10 mouse cellular contexts compared by ENCODE assay signal in the genomic region with DNA sequence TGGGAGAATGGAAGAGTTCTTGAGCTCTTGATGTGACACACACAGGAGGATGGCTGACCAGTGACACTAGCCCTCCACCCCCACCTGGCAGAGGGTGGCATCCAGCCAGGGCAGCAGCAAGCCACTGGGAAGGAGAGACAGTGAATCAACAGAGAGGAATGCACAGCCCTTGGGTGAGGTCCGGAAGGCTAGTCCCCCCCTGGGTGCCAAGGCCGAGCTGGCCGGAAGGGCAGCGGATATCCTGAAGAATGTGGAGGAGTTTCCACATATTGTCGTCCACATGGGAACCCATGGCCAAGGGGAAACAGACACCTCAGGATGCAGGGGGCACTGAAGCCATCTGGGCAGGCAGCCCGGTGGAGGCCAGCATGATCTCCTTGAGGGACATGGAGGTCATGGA. TPM values are rescaled to one million over a fixed set of nuclear protein-coding genes. Genes with fewer than 3 reads are reported as not detected.
DNase-seq lines count a peak whose midpoint lies in the region; ATAC-seq and TF ChIP-seq lines count a peak whose summit lies in the region.
"Had no signal": no experiment of that assay in that cellular context is flagged by ENCODE, and none has a peak within 500 bp of the region (broad histone marks: within the 10 kb centered on the region; RNA-seq: fewer than 3 reads in every experiment).

No protein-coding gene starts in this region.

- no peak overlapping the region for H3K4me2 ChIP-seq in lung, embryonic 15.5 days
- H3K4me2 ChIP-seq in hindbrain, postnatal 0 days (ENCODE audit: low read depth, low read length): no peak overlapping the region

- 0 out of 2 replicates have a peak overlapping the region, but pooled peaks have one; percentile 15 for H3K27ac ChIP-seq in lung, embryonic 15.5 days
- no peak overlapping the region for H3K27ac ChIP-seq in hindbrain, postnatal 0 days

- H3K9me3 ChIP-seq in lung, embryonic 15.5 days: no peaks in the 10 kb centered on the region
- H3K9me3 ChIP-seq in hindbrain, postnatal 0 days (ENCODE audit: low read length): no peaks in the 10 kb centered on the region

- H3K36me3 ChIP-seq in lung, embryonic 15.5 days: no peaks in the 10 kb centered on the region
- H3K36me3 ChIP-seq in hindbrain, postnatal 0 days (ENCODE audit: insufficient read depth, low read length): no peaks in the 10 kb centered on the region

- H3K27me3 ChIP-seq in lung, embryonic 15.5 days: no peaks in the 10 kb centered on the region
- no peaks in the 10 kb centered on the region for H3K27me3 ChIP-seq in hindbrain, postnatal 0 days (ENCODE audit: insufficient read depth, low read length)

- no peaks in the 10 kb centered on the region for H3K4me1 ChIP-seq in lung, embryonic 15.5 days
- H3K4me1 ChIP-seq in hindbrain, postnatal 0 days (ENCODE audit: insufficient read depth, low read length): no peaks in the 10 kb centered on the region

- ATAC-seq in lung, embryonic 15.5 days (ENCODE audit: borderline replicate concordance, extremely low read depth, low FRiP score, low TSS enrichment): peak; percentile 47; the same call in 1 of the 2 replicates
- ATAC-seq in hindbrain, postnatal 0 days: no peak
- ATAC-seq: forebrain, embryonic 16.5 days had no signal

- peak; percentile 47 for DNase-seq in gastrocnemius, postnatal 14 days
- no peak for DNase-seq in gastrocnemius, postnatal 4 days (ENCODE audit: low spot score in 2 of 2)
- DNase-seq in adrenal gland, adult 2 months: peak; percentile 92
- DNase-seq in heart, postnatal 14 days: peak; percentile 45 to 58
- DNase-seq in hindbrain, postnatal 0 days (ENCODE audit: low spot score): no peak
- DNase-seq in frontal cortex, postnatal 25 days (ENCODE audit: low spot score in 2 of 2): no peak
- no peak for DNase-seq in layer of hippocampus, adult 11-12 months (ENCODE audit: low spot score)

- 59% methylated on average over 6 of the region's 6 CpGs for WGBS in lung, embryonic 15.5 days
- WGBS in hindbrain, postnatal 0 days: 75% methylated on average over 6 of the region's 6 CpGs

- no peak for TF ChIP-seq CTCF in hindbrain, postnatal 0 days (IDR thresholded peaks at IDR 0.05; ENCODE audit: low read depth)

- no peak overlapping the region for H3K9ac ChIP-seq in lung, embryonic 15.5 days
- no peak overlapping the region for H3K9ac ChIP-seq in hindbrain, postnatal 0 days (replicated peaks; ENCODE audit: low read length)

- intact Hi-C loops in gastrocnemius, postnatal 14 days (cut with DNase I; ENCODE audit: low total_unique reads): no loop called here
- intact Hi-C loops in heart, postnatal 14 days (cut with DNase I): no loop called here

- H3K4me3 ChIP-seq in lung, embryonic 15.5 days: no peak overlapping the region
- H3K4me3 ChIP-seq in hindbrain, postnatal 0 days (ENCODE audit: low read length): no peak overlapping the region

RNA-seq across cellular contexts. Expression of a gene that starts 35.2 kb away (rescaled TPM):
- total RNA-seq in gastrocnemius, postnatal 14 days (2021): 10 to 100 TPM; 11.3 to 13.6 TPM
- total RNA-seq in gastrocnemius, postnatal 4 days (2021): 10 to 100 TPM; 20.8 to 22.5 TPM
- 1 to 10 TPM; 1.9 to 3.6 TPM for total RNA-seq in adrenal gland, adult 2 months (2021)
- polyA plus RNA-seq in adrenal gland, adult 2 months (2012; rRNA removed): 12.0 and 19.0 TPM in 2 replicates
- total RNA-seq in heart, postnatal 14 days (2021): 10 to 100 TPM; 14.0 to 15.0 TPM
- polyA plus RNA-seq in lung, embryonic 15.5 days (2015; fragmentation: Nextera tagmentation; extraction: Ambion mirVana): 15.7 and 16.0 TPM in 2 replicates
- 50.8 and 58.0 TPM in 2 replicates for total RNA-seq in hindbrain, postnatal 0 days (2014; rRNA removed)
- 14.2 and 14.7 TPM in 2 replicates for polyA plus RNA-seq in hindbrain, postnatal 0 days (2015; fragmentation: Nextera tagmentation; extraction: Ambion mirVana)

RNA-seq across cellular contexts. Expression of a gene that starts 50.4 kb away (rescaled TPM):
- not detected for total RNA-seq in gastrocnemius, postnatal 14 days (2021)
- total RNA-seq in gastrocnemius, postnatal 4 days (2021): not detected
- not detected for total RNA-seq in adrenal gland, adult 2 months (2021)
- polyA plus RNA-seq in adrenal gland, adult 2 months (2012; rRNA removed): not detected in 2 replicates
- not detected for total RNA-seq in heart, postnatal 14 days (2021)
- 1.0 and 1.1 TPM in 2 replicates for polyA plus RNA-seq in lung, embryonic 15.5 days (2015; fragmentation: Nextera tagmentation; extraction: Ambion mirVana)
- total RNA-seq in hindbrain, postnatal 0 days (2014; rRNA removed): not detected in 2 replicates
- polyA plus RNA-seq in hindbrain, postnatal 0 days (2015; fragmentation: Nextera tagmentation; extraction: Ambion mirVana): not detected in 2 replicates
- total RNA-seq: layer of hippocampus, postnatal 25 days had no signal
- polyA plus RNA-seq: forebrain, embryonic 16.5 days had no signal

RNA-seq across cellular contexts. Expression of a gene that starts 51.3 kb away (rescaled TPM):
- total RNA-seq in gastrocnemius, postnatal 14 days (2021): 1 to 10 TPM; 1.9 TPM
- total RNA-seq in gastrocnemius, postnatal 4 days (2021): 1 to 10 TPM; 2.7 to 2.9 TPM
- total RNA-seq in adrenal gland, adult 2 months (2021): 10 to 100 TPM; 21.9 to 24.2 TPM
- polyA plus RNA-seq in adrenal gland, adult 2 months (2012; rRNA removed): 51.3 and 60.0 TPM in 2 replicates
- 1 to 10 TPM; 5.0 to 5.5 TPM for total RNA-seq in heart, postnatal 14 days (2021)
- 8.8 and 11.7 TPM in 2 replicates for polyA plus RNA-seq in lung, embryonic 15.5 days (2015; fragmentation: Nextera tagmentation; extraction: Ambion mirVana)
- 4.0 and 4.7 TPM in 2 replicates for total RNA-seq in hindbrain, postnatal 0 days (2014; rRNA removed)
- 1.2 and 1.9 TPM in 2 replicates for polyA plus RNA-seq in hindbrain, postnatal 0 days (2015; fragmentation: Nextera tagmentation; extraction: Ambion mirVana)

Comparison
In these comparisons a context has a peak if more than half of its experiments do, and no peak if none do; other contexts are left out.
1. DNase-seq: peak in gastrocnemius, postnatal 14 days (single experiment), adrenal gland, adult 2 months (single experiment) and heart, postnatal 14 days (2 of 2); none in gastrocnemius, postnatal 4 days (0 of 2), hindbrain, postnatal 0 days (single experiment), frontal cortex, postnatal 25 days (0 of 2) and layer of hippocampus, adult 11-12 months (single experiment).